Mouse (Mus musculus) Muller cell, postnatal 12 days (primary cell): ENCODE data around the gene Itgb5.

Source experiments
- DNase-seq: peaks from one replicate; pipeline ENCODE4 v3.0.0-alpha.2; 2015; ENCODE audit errors: inconsistent ontology term

The Itgb5 gene

DNA sequence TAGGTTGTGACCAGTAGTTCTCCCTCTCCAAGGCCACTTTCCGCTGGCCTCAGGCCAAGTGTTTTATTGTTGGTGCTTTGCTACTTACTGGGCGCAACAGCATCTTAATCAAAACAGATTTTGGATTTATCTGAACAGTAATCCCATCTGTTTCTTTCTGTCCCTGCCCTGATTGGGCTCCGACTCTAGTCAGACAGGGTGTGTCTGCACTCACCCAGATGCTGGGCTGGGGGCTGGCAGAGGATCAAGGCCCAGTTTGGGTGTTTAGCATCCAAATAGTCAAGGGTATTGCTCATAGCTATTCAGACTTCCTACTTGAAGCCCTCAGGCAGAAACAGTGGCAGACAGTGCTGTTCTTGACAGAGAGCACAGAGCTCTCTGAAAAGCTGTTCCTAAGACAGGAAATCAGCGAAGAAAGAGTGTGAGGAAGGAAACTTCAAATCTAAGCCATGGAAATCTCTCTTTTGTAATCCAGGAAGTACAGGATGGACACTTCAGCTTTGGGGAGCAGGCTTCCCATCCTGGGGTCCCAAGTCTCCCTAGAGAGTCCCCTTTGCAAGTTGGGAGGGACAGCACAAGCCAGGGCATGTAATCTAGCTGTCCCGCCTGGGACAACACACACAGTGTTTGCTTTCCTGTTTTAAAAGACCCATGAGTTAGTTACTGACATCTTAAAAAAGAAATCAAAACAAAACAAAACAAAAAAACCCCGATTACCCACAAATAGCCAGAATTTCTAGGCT, 48.7 kb downstream of the Itgb5 start:
- DNase-seq, result peak; percentile 95

DNA sequence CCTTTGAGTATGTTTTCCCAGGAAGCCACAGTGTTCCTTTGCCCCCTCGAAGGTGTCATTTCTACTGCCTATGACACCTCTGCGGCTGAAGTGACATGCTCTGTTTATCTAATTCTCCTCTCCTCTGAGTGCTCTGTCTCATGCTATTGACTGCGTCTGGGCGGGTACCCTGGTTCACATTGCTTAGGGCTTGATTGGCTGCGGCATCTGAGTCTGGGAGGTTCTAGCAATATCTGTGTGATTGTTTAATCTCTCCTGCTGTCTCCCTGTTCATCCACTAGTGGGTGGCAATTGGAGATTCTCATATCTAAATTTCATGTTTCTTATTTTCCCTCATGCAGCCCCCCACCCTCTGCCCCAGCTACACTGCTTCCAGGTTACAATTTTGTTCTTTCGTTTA, 49.6 kb downstream of the Itgb5 start:
- no peak for DNase-seq

DNA sequence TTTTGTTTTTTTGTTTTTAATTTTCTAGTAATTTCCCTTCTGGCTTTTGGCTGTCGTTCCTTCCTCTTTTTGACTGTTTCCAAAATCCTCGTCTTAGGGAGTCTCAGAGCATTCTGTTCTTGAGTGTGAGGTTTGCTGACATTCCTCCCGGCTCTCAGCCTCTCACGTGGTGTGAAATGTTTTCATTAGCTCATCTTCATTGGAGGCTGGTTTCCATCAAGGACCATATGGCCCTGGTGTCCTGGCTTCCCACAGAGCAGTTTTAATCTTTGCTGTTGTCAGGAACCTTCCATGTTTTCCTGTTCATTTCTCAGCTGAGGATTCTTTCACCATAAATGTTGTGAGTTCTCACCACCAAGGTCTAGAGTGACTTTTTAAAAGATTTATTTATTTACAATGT, 50.1 kb downstream of the Itgb5 start:
- DNase-seq, result no peak

DNA sequence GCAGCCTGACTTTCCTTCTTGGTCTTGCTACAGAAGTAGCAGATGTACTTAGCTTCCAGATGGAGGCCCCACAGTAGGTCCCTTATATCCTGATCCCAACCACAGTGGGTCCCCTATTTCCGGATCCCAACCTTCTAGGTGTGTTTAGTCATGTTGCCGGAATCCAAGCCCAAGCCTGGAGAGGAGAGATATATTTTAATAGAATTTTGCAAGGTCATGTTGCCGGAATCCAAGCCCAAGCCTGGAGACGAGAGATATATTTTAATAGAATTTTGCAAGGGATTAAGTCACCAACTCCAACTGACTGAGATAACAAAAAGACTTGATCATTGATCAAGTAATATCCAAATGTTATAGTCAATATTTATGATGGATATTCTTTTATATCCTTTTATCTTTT, 51.3 kb downstream of the Itgb5 start:
- DNase-seq, result no peak

DNA sequence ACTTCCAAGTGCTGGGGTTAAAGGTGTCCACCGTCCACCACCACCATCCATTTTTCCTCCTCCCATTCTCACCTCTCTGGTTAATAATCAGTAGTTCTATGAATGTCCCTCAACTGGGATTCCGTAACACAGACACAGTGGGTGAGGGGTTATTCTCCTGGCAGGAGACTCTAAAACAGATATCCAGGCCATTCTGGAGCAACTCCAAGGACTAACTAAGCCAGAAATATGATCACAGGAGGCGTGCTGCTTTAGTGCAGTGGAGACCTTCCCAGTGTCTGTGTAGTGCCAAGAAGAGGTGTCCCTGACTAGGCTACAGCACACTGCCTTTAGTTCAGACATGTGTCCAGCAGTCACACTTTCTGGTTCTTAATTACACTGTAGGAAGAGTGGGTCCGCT, 53.1 kb downstream of the Itgb5 start:
- no peak for DNase-seq

DNA sequence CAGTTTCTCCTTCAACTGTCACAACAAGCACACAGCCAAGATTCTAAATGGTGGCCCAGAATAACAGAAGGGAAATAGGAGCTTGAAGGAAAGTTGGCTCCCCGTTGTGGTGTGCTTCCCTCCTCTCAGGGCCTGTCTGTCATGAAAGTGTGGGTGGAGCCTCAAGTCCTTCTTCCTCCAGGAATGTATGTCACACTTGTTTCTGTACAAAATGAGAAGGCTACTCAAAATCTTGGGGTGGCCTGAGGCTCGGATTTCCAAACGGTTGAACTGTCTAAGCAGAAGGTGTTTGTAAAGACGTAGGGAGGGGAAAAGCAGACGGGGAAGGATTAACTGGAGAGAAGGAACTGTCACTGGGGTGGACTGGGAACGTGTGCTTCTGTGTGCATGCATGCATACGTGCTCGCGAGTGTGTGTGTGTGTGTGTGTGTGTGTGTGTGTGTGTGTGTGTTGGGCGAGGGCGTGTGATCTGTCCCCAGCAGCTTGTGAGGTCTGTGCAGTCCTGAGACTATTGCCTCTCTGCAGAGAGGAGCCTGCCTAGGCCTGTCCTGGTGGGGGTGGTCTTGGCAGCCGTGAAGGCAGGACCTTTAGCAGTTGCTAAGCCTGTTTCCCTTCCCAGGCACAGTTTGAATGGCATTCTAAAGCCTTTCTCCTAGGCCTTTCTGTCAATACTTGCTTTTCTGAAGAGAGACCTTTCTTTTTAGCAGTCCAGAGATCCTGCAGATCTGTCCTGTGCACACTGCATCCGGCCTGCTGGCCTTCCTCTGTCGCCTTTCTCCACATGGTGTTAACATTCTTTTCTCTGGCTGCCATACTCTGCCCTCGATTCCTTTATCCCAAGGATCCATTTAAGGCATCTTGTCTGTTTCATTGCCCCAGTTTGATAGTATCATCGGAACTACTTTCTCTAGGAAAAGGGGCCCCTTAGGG, 53.8 kb downstream of the Itgb5 start:
- no peak for DNase-seq

DNA sequence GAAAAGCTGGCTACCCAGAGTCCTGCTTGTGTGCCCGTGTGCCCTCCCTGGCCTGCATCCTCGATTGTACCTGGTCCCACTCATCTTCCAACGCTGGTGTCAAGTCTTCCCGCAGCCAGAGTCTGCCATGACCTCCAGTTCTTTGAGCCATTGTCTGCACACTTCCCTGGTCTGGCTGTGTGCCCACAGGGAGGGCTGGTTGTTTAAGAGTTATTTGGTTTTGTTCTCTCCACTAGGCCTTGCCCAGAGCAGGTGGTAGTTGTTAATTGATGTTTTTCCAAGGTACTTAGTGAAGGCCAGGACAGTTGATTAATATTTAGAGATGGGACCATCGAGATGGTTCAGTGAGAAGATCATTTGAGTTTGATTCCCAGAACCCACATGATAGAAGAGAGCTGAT, 54.7 kb downstream of the Itgb5 start:
- no peak for DNase-seq

DNA sequence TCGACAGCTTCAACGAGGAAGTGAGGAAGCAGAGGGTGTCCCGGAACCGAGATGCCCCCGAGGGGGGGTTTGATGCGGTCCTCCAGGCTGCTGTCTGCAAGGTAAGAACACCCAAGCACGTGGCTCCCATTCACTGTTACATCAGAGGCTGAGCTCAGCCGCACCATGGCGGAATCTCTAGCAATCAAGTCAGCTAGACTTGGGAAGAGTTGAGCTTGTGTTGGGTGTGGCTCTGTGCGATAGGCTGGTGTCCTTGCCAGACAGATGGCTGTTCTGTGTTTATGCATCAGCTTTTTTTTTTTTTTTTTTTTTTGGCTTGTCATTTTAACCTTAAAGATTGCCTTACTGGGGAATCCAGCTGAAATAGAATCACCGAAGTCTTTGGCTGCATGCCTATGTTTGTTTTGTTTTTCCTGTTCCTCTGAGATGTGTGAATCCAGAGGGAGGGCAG, 55.6 kb downstream of the Itgb5 start:
- no peak for DNase-seq

DNA sequence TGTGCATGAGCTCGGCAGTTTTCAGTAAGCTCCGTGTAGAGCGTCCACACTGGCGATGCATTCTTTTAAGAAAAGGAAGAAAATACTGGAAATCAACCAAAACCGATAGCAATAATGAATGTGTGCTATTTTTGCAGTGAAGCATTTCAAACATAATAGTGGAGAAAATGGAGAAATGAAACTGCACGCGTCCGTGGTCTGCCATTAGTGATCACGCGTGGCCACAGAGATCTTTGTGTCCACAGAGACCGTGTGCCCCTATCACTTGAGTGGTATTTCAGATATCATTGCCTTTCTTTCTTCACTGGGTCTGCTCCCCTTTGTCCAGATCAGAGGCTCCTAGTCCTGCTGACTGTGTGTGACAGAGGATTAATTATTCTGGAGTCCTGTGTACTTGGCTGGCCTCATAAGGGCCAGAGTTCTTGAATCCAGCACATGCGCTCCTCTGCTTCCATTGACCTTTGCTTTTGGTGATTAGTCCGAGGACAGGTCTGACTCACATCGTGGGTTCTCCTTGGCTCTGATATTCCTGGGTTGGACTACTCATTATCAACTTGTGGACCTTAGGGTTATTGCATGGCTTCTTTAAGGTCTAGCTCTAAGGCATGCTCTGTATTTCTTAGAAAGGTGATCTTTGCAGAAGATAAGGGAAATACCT, 56.3 kb downstream of the Itgb5 start:
- no peak for DNase-seq

DNA sequence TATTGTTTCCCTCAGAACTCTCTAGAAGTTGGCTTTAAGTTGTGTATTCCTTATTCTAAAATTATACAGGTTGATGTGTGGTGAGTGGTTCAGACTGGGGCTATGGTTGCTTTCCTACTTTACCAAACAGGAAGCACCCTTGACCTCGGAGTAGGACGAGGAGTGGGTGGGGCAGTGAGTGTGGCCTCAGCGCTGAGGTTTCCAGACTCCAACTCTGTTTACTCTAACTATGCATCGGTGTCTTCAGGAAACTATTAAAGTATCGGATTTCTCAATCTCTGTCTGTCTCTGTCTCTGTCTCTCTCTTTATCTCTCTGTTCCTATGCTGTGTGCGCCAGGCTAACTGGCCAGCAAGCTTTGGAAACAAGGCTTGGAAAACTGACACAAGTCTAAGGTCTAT, 57.2 kb downstream of the Itgb5 start:
- no peak for DNase-seq

DNA sequence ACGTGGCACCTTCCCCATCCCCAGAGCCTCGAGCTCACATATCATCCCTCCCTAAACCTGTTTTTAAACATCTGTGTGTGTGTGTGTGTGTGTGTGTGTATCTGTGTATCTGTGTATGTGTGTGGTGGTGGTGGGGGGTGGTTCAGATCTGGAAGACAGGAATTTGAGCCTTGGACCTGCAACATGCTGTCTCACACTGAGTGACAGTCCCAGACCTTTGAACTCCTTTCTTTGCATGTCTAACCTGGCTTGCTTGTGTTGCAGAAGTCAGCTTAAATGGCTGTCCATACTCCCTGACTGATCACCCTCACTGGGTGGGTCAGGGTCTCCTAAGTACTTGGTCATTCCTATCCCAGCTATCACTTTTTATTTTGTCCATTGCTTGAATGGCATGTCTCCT, 58.5 kb downstream of the Itgb5 start:
- DNase-seq, result no peak

DNA sequence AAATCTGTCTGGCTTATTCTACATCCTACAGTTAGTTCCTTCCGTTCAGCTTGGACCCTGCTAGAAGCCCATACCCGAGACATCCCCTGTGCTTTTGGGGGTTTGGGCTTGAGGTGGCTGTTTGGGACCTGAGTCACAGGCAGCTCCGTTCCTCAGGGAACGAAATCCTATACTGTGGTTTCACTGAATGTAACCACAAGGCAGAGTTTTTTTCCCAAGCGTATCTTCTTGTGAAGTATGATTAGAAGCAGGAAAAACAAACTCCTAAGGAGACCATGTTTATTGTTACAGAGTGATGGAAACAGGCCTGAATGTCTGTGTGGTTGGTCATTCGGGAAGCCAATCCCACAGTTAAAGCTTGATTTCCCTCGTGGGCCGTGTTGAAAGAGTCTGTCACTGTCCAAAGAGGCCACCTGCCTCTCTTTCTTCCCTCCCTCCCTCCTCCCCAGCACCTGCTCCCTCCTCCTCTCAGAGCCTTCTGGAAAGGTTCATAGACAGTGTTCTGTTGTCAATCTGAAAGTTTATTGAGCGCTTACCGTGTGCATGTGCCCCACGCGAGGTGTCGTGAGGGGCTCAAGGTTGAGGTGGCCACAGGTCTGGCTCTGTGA, 59.6 kb downstream of the Itgb5 start:
- DNase-seq, result no peak

DNA sequence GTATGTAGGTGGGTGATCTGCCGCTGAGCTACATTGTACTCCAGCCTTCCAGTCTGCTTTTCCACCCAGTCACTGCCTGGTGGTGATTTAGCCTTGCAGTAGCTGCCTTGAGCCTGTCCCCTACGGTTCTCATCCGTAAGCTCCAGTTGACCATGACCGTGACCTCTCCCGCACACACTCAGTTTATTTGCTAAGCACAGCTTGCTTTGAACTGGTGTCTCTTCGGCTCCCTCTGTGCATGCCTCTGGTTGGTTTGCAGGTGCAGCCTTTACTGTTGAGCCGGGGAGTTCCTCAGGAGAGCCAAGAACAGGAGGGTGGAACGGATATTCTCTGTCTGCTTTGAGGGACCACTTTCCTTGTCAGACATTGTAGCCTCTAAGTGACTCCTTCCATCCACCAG, 61.6 kb downstream of the Itgb5 start:
- no peak for DNase-seq

DNA sequence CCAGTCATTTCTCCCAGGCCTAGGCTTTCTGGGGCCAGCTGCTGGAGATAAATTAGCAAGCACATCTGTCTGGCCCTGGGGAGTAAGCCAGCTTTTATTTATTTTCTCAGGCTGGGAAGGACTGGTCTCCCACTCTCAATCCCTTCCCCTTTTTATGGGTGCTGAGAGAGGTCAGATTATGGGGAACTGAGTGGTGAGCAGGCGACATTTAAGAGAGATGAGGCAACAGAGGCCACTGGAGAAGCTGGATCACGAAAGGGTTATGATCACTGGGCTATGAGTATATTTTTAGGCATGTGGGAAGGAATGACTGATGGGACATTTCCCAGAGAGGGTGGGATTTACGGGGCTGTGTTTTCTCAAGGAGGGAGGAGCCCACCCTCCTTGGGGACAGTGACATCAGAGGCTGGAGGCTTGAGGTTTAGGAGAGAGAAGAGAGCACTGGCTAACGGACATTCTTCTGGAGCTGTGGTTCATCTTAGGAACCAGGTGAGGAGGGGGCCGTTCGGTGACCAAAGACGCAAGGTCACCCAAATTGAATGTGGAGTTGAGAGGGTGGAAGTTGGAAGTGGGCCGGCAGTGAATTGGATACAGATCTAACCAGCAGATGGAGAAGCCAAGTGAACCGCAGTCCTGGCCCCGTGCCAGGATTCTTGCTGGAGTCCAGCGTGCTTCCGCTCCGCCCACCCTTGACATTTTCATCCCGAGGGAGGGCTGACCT, 62.3 kb downstream of the Itgb5 start:
- DNase-seq, result peak; percentile 96

DNA sequence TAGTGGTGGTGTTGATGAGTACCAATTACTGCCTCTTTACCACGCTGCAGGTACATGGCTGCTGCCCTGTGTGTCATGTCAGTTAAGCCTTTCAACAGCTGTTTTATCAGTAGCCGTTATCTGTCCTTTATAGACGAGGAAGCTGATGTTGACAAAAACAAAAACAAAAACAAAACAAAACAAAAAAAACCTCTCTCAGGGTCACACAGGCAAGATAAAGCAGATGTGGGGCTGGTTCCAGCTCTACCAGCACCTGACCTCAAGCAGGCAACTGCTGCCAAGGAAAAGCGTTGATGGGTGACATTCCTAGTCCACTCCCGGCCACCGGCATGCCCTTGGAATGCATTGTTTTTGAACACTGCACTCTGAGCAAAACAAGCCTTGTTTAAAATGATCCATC, 63.1 kb downstream of the Itgb5 start:
- DNase-seq, result peak; percentile 84

DNA sequence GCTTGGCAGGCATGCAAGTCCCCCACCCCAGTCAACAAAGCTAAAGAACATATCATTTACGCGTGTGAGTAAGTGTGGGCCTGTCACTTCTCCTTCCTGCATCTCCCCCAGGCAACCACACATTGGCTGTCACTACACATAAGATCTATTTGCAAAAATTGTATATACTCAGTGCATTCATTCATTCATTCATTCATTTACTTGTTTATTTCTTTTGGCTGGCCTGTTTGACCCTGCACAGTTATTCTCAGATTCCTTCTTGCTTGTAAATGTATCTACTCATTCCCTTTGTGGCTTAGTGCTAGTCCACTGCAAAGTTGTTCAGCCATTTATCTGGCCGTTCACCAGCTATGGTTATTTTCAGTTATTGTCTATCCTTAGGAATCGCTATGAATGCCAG, 64.3 kb downstream of the Itgb5 start:
- no peak for DNase-seq

DNA sequence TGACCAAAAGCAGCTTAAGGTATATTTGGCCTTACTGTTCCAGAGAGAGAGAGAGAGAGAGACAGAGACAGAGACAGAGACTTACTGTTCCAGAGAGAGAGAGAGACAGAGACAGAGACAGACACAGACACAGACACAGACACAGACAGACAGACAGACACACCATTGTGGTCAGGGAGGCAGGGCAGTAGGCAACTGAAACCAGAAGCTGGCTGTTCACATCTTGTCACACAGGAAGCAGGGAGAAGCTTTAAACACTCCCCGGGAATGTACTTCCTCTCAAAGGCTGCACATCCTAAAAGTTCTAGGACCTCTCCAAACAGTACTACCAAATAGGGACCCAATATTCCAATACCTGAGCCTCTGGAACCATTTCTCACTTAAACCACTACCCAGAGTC, 65.0 kb downstream of the Itgb5 start:
- DNase-seq, result no peak

DNA sequence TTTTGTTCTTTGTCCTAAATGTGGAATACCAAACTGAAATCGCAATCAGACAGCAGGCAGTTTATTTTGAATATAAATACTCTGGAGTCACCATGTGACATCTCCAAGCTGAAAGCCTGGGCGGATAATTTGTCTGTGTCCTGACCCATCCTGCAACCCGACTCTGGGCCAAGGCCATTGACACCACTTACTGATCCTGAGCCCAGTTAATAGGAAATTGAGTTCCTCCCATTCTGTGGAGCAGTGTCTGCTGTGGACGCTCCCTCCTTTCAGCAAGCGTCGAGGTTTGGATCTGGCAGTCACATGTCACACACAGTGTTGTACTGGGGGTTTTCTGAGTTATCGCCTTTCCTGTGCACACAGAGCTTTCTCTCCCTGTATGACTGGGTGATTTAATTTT, 66.2 kb downstream of the Itgb5 start:
- no peak for DNase-seq

DNA sequence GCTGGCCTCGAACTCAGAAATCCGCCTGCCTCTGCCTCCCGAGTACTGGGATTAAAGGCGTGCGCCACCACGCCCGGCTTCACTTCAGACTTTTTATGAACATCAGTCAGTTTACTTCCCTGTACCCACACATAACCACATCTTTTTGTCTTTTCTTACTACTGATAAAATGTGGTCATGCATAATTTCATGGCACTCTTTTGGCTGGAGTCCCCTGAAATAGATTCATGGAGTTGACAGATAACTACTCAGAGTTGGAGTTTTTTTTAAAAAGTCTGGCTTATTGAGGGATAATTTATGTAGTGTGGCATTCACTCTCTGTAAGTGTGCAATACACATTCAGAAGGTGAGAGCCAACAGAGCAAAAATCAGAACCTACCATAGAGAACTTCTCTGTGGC, 67.3 kb downstream of the Itgb5 start:
- DNase-seq, result no peak

DNA sequence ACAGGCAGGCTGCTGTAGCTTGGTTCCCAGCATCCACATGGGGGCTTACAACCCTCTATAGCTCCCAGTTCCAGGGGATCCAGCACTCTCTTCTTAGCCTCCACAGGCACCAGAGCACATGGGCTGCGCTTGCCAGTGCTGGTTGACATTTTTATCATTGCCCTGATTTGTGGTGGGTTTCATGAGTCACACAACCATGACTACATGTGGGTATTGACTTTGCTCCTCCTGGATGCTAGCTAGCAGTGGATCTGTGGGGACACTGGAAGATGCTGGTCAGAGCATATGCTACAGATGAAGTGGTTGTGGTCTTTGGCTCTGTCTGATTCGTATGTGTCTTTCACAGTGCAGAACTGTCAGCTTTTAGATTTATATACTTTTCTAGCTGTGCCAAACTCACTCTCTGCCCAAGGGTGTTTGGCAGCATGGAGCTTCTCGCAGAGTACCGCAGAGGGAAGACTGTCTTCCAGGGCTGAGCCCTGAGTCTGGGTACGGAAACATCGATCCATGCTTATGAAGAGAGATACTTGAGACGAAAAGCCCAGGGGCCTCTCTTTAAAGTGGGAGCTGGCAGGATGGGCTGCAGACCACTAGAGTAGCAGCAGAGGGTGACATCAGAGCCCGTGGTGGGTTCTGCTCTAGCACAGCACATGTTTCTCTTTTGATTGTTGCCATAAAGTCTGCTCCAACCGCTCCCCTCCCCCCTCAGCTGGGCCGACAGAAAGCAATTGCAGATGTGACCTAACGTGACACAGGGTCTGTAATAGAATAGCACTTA, 74.4 kb downstream of the Itgb5 start:
- DNase-seq, result no peak

DNA sequence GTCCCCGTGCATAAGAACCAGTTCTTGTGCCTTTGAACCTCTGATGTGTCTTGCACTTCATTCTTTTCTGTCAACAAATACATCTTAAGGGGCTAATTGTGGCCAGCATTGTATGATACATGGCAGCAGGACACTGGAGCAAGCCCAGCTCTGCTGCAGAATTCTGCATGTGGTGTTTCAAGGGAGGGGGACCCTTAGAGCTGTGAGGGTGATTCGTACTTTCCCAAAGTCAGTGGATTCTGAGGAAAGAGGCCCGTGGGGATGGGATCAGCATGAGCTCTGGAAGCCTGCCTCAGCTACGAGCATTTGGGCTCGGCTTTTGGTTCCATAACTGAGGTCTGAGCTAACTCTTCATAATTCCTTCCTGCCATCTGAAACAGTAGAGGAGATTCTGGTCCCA, 75.1 kb downstream of the Itgb5 start:
- no peak for DNase-seq
